Mouse (Mus musculus) ES-E14 (cell line): ENCODE results near the gene Slc16a11. TPM values are rescaled to one million over a fixed set of nuclear protein-coding genes. Genes with fewer than 3 reads are reported as not detected.
A peak's percentile ranks its signal among the peaks of the same experiment; 100 is the strongest.

Experiments used
- DNase-seq: peaks from one replicate; pipeline ENCODE4 v3.0.0-alpha.2; 2013; ENCODE audit warnings: low read depth, low spot score
- H3K27ac ChIP-seq: 2 replicates; pipeline ENCODE4 v1.5.1; 2012; ENCODE audit warnings: low read depth, mild to moderate bottlenecking, low read length, moderate library complexity, mixed read lengths; ENCODE audit not compliant: poor library complexity, insufficient read depth, severe bottlenecking
- H3K36me3 ChIP-seq: 2 replicates; pipeline ENCODE4 v1.6.1; 2012; ENCODE audit warnings: mild to moderate bottlenecking, low read length, moderate library complexity, mixed read lengths; ENCODE audit not compliant: control insufficient read depth, poor library complexity, insufficient read depth, severe bottlenecking
- H3K4me1 ChIP-seq, 2 experiments: fragments of 150-350 bp in 1 of 2; sonication (generic) in 1 of 2; 2 replicates each; pipeline ENCODE4 v1.6.1; 2012; ENCODE audit warnings: low read length in 2 of 2, mild to moderate bottlenecking in 1 of 2, mixed read lengths in 1 of 2; ENCODE audit not compliant: control insufficient read depth in 2 of 2, insufficient read depth in 2 of 2, poor library complexity in 1 of 2
- H3K4me3 ChIP-seq, 2 experiments: fragments of 150-350 bp in 1 of 2; sonication (generic) in 1 of 2; 2 replicates each; pipeline ENCODE4 v1.5.1; 2012; ENCODE audit warnings: low read length in 2 of 2, low read depth in 1 of 2, mild to moderate bottlenecking in 1 of 2, mixed read lengths in 1 of 2; ENCODE audit not compliant: insufficient read depth in 1 of 2, poor library complexity in 1 of 2, severe bottlenecking in 1 of 2
- H3K9ac ChIP-seq: 2 replicates; pipeline ENCODE4 v1.6.1; 2012; ENCODE audit warnings: low read depth, mild to moderate bottlenecking, low read length, mixed read lengths; ENCODE audit not compliant: poor library complexity, insufficient read depth, severe bottlenecking
- H3K9me3 ChIP-seq: fragments of 150-350 bp; sonication (generic); 2 replicates; pipeline ENCODE4 v1.6.1; 2012; ENCODE audit warnings: low read depth, mild to moderate bottlenecking, low read length; ENCODE audit not compliant: control insufficient read depth, insufficient read depth
- CHD2 ChIP-seq: IDR thresholded peaks from 2 replicates; pipeline ENCODE4 v1.6.1; 2014; ENCODE audit warnings: mild to moderate bottlenecking, low read depth, low read length, inconsistent platforms
- HCFC1 ChIP-seq: IDR thresholded peaks from 2 replicates; pipeline ENCODE4 v1.6.1; 2012; ENCODE audit warnings: low read length, inconsistent platforms, borderline replicate concordance; ENCODE audit not compliant: insufficient read depth
- MAFK ChIP-seq: IDR thresholded peaks from 2 replicates; pipeline ENCODE4 v1.6.1; 2014; ENCODE audit warnings: mild to moderate bottlenecking, low read depth, low read length, inconsistent platforms; ENCODE audit not compliant: insufficient read depth
- ZC3H11A ChIP-seq: IDR thresholded peaks from 2 replicates; pipeline ENCODE4 v1.6.1; 2012; ENCODE audit warnings: low read depth, mild to moderate bottlenecking, inconsistent platforms, low read length, borderline replicate concordance
- ZNF384 ChIP-seq: IDR thresholded peaks from 2 replicates; pipeline ENCODE4 v1.6.1; 2012; ENCODE audit warnings: low read depth, low read length, inconsistent platforms
- in situ Hi-C, 2 experiments: fragments of 600-800 bp; cut with MboI; formaldehyde crosslinking; loops; one replicate each; pipeline ENCODE4 v1.15.1; 2025; ENCODE audit warnings: low sequenced_read_pairs in 2 of 2, inconsistent platforms in 1 of 2; ENCODE audit not compliant: unreplicated experiment in 2 of 2
- total RNA-seq: library from RNA; depleted of rRNA; stranded (reverse); fragments of 300-350 nt; gene quantifications from 2 replicates; pipeline ENCODE4 v1.2.3, GENCODE M21; 2012; rRNA removed

Gene Slc16a11
- total RNA-seq, 1 experiment: 0.98 TPM

DNA sequence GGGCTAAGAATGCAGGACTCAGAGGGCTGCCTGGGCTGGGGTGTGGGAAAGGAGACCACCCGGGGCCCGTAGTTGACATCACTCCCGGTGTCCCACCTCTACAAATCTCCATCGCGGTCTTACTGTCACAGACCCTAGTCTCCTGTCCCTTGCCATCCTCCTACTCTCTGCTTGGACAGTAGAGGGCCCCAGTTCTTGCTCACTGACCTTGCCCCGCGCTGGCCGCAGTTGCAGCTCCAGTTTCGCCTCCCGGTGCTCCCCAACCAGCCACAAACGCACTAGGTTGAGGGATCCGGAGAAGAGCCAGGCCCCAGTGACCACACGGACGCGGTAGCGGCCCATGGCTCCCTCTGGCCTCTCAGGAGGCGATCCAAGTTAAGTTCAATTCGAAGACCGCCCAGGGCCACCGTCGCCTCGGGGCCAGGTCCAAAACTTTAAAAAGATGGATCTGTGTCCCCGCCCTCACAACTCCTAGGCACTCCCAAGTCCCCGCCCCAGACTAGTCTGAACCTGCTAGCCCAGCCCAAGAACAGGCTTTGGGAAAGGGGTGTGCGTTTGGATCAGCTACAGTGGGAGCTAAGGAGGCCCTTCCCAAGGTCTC, 42.5 kb downstream of the Slc16a11 start, which contains the start of gene Alox12:
Gene Alox12 (minus strand): TSS at position 423 of the 601 bp plus-strand sequence.
- in situ Hi-C loops: no loop called here
- peak within 1 kb of the TSS; percentile 32; the same call in 1 of the 2 replicates for H3K9ac ChIP-seq
- DNase-seq: peak; percentile 68
- H3K27ac ChIP-seq: no peak within 1 kb of the TSS
- H3K4me3 ChIP-seq: peak within 1 kb of the TSS; percentile 52; a peak in 3 of 4 replicates
- peaks cover 2 to 8% of the 10 kb centered on the region in 2 experiments; a peak in 2 of 4 replicates for H3K4me1 ChIP-seq
- no peaks in the 10 kb centered on the region for H3K36me3 ChIP-seq
- TF ChIP-seq HCFC1: no peak
- TF ChIP-seq CHD2: no peak
- no peak for TF ChIP-seq ZC3H11A
- no peak for TF ChIP-seq MAFK
- TF ChIP-seq ZNF384: no peak
- no peaks in the 10 kb centered on the region for H3K9me3 ChIP-seq

DNA sequence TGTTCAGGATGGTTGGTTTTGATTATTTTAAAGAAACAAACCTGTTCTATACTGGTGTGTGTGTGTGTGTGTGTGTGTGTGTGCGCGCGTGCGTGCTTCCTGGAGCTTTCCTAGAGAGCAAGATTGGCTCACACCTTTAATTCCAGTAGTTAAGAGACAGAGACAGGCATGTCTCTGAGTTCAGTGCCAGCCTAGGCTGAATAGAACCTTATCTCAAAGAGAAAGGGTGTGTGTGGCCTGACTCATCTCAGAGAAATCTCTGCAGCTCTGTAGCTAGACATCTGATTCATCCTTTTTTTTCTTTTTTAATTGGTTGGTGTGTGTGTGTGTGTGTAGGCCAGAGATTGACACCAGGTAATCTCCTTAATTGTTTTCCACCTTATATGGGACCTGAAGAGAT, 46.5 kb downstream of the Slc16a11 start:
- DNase-seq: no peak
- in situ Hi-C loops: no loop called here
- TF ChIP-seq CHD2: no peak
- TF ChIP-seq ZNF384: no peak
- no peak for TF ChIP-seq MAFK
- no peak for TF ChIP-seq HCFC1
- H3K27ac ChIP-seq: no peak overlapping the region
- H3K9me3 ChIP-seq: no peaks in the 10 kb centered on the region
- H3K36me3 ChIP-seq: no peaks in the 10 kb centered on the region
- no peak overlapping the region for H3K9ac ChIP-seq
- H3K4me3 ChIP-seq: no peak overlapping the region
- H3K4me1 ChIP-seq: peaks cover 2 to 8% of the 10 kb centered on the region in 2 experiments; a peak in 2 of 4 replicates

DNA sequence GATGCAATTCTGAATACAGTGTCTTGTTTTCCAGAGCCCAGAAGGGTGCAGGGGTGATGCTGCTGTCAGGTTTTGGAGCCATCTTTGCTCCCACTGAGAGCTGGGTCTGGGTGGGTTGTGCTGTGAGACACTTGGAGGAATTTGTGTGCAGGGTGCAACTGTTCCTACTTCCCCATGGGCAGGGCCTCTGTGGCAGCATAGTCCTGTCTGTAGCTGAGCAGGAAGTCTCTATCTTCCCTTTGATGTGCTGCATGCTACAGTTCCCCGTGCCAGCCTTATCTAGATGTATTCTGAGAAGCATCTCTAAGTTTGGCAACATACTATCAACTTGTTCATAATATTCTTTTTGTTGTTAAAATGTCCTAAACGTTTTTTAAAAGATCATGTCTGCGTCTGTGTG, 52.7 kb downstream of the Slc16a11 start:
- H3K4me3 ChIP-seq: no peak overlapping the region
- no peak for DNase-seq
- H3K9me3 ChIP-seq: no peaks in the 10 kb centered on the region
- no peak overlapping the region for H3K27ac ChIP-seq
- in situ Hi-C loops: no loop called here
- H3K9ac ChIP-seq: no peak overlapping the region
- H3K36me3 ChIP-seq: no peaks in the 10 kb centered on the region
- H3K4me1 ChIP-seq: no peaks in the 10 kb centered on the region; a peak in 1 of 4 replicates
- TF ChIP-seq CHD2: no peak
- no peak for TF ChIP-seq HCFC1
- TF ChIP-seq MAFK: no peak
- TF ChIP-seq ZNF384: no peak
- TF ChIP-seq ZC3H11A: no peak

DNA sequence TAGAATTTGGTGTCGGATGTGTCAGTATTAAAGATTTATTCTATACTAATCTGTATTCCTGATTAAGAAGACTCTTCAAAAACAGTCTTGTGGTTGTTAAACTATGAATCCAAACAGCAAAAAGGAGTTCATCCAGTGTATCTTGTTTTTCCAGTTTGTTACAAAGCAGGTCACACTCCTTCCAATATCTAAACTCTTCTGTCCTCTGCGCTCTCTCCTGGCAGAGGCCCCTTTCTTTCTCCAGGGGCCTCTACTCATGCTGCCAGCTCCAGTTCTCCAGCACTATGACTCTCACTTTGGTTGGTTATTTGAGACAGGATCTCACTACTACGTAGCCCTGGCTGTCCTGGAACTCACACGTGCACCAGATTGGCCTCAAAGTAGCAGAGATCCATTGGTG, 53.3 kb downstream of the Slc16a11 start:
- Histone ChIP-seq H3K9me3 (no peaks in the 10 kb centered on the region), H3K9ac (no peak overlapping the region), H3K4me3 (no peak overlapping the region), H3K27ac (no peak overlapping the region), H3K4me1 (no peaks in the 10 kb centered on the region; a peak in 1 of 4 replicates), H3K36me3 (no peaks in the 10 kb centered on the region)
- no peak for TF ChIP-seq ZNF384
- no peak for TF ChIP-seq HCFC1
- TF ChIP-seq ZC3H11A: no peak
- in situ Hi-C loops: no loop called here
- DNase-seq: no peak

Other genes starting within 250 kb of the Slc16a11 start
- 24.9 and 38.7 TPM in 2 replicates for gene Cldn7, start 248.0 kb upstream of the Slc16a11 start, total RNA-seq
- 33.3 and 41.2 TPM in 2 replicates for gene Ctdnep1, start 231.6 kb upstream of the Slc16a11 start, total RNA-seq
- gene Elp5, start 230.2 kb upstream of the Slc16a11 start, total RNA-seq: 76.1 and 87.9 TPM in 2 replicates
- gene Gabarap, start 221.6 kb upstream of the Slc16a11 start, total RNA-seq: 57.7 and 70.6 TPM in 2 replicates
- gene Phf23, start 217.0 kb upstream of the Slc16a11 start, total RNA-seq: 64.7 and 80.9 TPM in 2 replicates
- gene Dvl2, start 212.2 kb upstream of the Slc16a11 start, total RNA-seq: 47.4 and 70.9 TPM in 2 replicates
- 32.5 and 48.7 TPM in 2 replicates for gene Acadvl, start 197.3 kb upstream of the Slc16a11 start, total RNA-seq
- 10.8 and 11.4 TPM in 2 replicates for gene Dlg4, start 195.8 kb upstream of the Slc16a11 start, total RNA-seq
- gene Asgr1, start 158.7 kb upstream of the Slc16a11 start, total RNA-seq: 0.58 TPM in 1 of 2 replicates, not detected in the other
- gene Asgr2, start 120.1 kb upstream of the Slc16a11 start, total RNA-seq: 2.0 and 2.1 TPM in 2 replicates
- 0.42 and 1.8 TPM in 2 replicates for gene Mgl2, start 82.4 kb upstream of the Slc16a11 start, total RNA-seq
- gene Clec10a, start 56.6 kb upstream of the Slc16a11 start, total RNA-seq: 2.1 and 2.2 TPM in 2 replicates
- 10.7 and 12.4 TPM in 2 replicates for gene Slc16a13, start 8.3 kb downstream of the Slc16a11 start, total RNA-seq
- 5.2 and 7.1 TPM in 2 replicates for gene Bcl6b, start 17.0 kb downstream of the Slc16a11 start, total RNA-seq
- gene 0610010K14Rik, start 25.2 kb downstream of the Slc16a11 start, total RNA-seq: 49.9 and 59.4 TPM in 2 replicates
- 2.4 and 4.5 TPM in 2 replicates for gene Gm21988, start 27.1 kb downstream of the Slc16a11 start, total RNA-seq
- 66.0 and 75.1 TPM in 2 replicates for gene Rnasek, start 27.1 kb downstream of the Slc16a11 start, total RNA-seq
- 0.49 and 0.69 TPM in 2 replicates for gene Alox12, start 42.6 kb downstream of the Slc16a11 start, total RNA-seq
- 0.16 and 0.27 TPM in 2 replicates for gene Alox12e, start 109.9 kb downstream of the Slc16a11 start, total RNA-seq
- 0.53 and 1.7 TPM in 2 replicates for gene Alox15, start 139.3 kb downstream of the Slc16a11 start, total RNA-seq
- gene Pelp1, start 197.3 kb downstream of the Slc16a11 start, total RNA-seq: 76.5 and 77.5 TPM in 2 replicates
- gene Arrb2, start 219.9 kb downstream of the Slc16a11 start, total RNA-seq: 30.6 and 43.1 TPM in 2 replicates
- 29.1 and 31.2 TPM in 2 replicates for gene Med11, start 239.2 kb downstream of the Slc16a11 start, total RNA-seq
- gene Zmynd15, start 246.7 kb downstream of the Slc16a11 start, total RNA-seq: 0.54 and 1.5 TPM in 2 replicates
- gene Cxcl16, start 247.2 kb downstream of the Slc16a11 start, total RNA-seq: 2.9 and 6.6 TPM in 2 replicates